Mouse (Mus musculus): ENCODE results near the gene Gm49366. TPM values are rescaled to one million over a fixed set of nuclear protein-coding genes. Genes with fewer than 3 reads are reported as not detected.
"Not testable (repeated sequence)": the region's sequence is repeated elsewhere in the genome, so short reads cannot be mapped to it uniquely, and the experiment has no call there.

Gene Gm49366
- not detected for total RNA-seq (2021)

GRCm38 (mm10) chr12:84038691-84039111, at the start of gene Gm49366:
Gene Gm49366 (plus strand): TSS chr12:84038935.
- intact Hi-C loops (cut with DNase I): not testable (repeated sequence)
- peak; percentile 37 to 40 for DNase-seq (ENCODE audit: low spot score in 2 of 2)

DNA sequence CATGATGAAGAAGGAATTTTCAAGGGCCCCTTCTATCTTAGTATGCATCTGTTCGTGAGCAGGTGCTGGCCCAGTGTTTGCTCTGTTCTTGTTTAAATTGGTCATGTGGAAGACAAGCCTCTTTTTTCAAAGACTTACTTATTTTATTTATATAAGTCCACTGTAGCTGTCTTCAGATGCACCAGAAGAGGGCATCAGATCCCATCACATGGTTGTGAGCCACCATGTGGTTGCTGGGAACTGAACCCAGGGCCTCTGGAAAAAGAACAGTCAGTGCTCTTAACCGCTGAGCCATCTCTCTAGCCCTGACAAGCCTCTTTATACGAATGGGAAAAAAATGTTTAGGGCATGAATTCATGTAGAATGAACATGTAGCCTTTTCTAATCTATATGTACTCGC, 49.4 kb upstream of the Gm49366 start:
- intact Hi-C loops (cut with DNase I): loop anchor here (5.0 kb wide), 1 partner anchor 43 kb away; no protein-coding TSS in a partner anchor
- DNase-seq (ENCODE audit: low spot score in 2 of 2): no peak

DNA sequence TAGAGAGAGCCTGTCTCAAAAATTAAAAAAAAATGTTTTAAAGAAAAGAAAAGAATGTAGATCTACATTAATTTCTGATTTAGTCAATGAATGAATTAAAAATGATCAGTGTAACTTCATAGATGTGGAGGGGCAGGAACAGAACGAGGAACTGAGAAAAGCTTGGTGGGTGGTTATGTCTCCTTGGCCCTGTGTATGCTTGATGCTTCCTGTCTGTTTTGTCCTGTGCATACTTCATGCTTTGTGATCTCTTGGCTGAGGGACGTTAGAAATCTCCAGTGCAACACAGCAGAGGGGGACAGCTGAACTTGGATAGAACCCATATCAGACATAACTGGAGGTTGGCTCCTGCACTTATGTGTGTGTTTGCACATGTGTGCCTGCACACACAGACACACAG, 41.5 kb upstream of the Gm49366 start:
- intact Hi-C loops (cut with DNase I): no loop called here
- no peak for DNase-seq (ENCODE audit: low spot score in 2 of 2)

DNA sequence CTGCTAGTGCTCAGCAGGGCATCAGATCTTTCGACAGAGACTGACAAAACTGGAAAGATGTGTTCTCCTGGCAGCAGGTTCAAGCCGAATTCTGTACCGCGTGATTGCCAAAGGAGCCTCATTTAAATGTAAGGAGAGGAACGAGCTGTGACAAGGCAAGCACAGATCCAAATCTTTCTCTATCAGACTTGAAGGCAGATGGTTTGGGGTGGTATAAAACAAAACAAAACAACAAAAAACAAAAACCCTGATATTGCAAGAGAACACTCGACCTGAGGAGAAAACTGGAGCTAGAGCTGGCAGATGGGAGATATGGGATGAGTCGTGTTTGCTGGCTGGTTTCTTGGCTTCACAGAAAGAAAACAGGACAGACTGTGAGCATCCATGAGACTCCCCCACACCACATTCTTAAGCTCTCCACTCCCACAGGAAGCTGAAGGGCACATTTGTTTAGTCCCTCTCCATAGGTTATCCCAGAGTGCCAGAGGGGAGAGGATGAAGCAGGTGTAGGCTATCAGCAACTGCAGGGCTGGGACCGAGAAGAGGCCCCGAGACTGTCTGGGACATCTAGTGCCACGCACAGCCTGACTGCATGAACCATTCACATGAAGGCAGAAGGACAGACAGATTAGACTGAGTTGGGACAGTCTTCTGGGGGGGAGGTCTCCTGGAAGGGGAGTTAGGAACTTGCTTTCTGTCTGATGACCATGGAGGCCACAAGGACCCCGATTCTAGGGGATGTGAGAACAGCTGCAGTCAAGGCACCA, 40.2 kb upstream of the Gm49366 start:
- intact Hi-C loops (cut with DNase I): no loop called here
- peak in 1 of 2 experiments; percentile 55 for DNase-seq (ENCODE audit: low spot score in 2 of 2)

GRCm38 (mm10) chr12:83999237-83999636, 39.5 kb upstream of the Gm49366 start:
- intact Hi-C loops (cut with DNase I): not testable (repeated sequence)

GRCm38 (mm10) chr12:84000418-84000817, 38.3 kb upstream of the Gm49366 start:
- intact Hi-C loops (cut with DNase I): no loop called here
- no peak for DNase-seq (ENCODE audit: low spot score in 2 of 2)

More at GRCm38 (mm10) chr12:83999237-83999636, 39.5 kb upstream of the Gm49366 start:
- not testable (repeated sequence) for DNase-seq (ENCODE audit: low spot score in 2 of 2)

- no peak for DNase-seq (ENCODE audit: low spot score in 2 of 2)
- intact Hi-C loops (cut with DNase I): no loop called here
Measured at GRCm38 (mm10) chr12:84003866-84004265, 34.9 kb upstream of the Gm49366 start.

DNA sequence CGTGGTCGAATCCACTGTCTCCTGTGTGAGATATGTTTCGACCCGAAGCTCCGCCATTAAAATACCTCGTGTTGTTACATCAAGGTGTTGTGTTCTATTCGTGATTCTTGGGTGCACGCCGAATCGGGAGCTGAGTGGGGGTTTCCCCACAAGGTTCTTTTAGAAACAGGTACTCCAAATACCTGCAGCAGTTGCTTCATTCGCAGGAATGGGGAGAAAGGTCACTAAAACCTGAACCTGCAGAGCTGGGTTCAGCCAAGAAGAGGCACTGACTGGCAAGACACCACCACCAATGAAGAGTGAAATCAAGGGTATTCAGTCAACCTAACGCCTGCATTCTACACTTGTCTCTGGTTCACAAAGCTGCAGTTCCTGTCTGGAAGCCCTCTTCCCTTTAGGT, 30.5 kb upstream of the Gm49366 start:
- intact Hi-C loops (cut with DNase I): no loop called here
- no peak for DNase-seq (ENCODE audit: low spot score in 2 of 2)

- no peak for DNase-seq (ENCODE audit: low spot score in 2 of 2)
- intact Hi-C loops (cut with DNase I): no loop called here
Measured at GRCm38 (mm10) chr12:84008729-84009128, 30.0 kb upstream of the Gm49366 start.

DNA sequence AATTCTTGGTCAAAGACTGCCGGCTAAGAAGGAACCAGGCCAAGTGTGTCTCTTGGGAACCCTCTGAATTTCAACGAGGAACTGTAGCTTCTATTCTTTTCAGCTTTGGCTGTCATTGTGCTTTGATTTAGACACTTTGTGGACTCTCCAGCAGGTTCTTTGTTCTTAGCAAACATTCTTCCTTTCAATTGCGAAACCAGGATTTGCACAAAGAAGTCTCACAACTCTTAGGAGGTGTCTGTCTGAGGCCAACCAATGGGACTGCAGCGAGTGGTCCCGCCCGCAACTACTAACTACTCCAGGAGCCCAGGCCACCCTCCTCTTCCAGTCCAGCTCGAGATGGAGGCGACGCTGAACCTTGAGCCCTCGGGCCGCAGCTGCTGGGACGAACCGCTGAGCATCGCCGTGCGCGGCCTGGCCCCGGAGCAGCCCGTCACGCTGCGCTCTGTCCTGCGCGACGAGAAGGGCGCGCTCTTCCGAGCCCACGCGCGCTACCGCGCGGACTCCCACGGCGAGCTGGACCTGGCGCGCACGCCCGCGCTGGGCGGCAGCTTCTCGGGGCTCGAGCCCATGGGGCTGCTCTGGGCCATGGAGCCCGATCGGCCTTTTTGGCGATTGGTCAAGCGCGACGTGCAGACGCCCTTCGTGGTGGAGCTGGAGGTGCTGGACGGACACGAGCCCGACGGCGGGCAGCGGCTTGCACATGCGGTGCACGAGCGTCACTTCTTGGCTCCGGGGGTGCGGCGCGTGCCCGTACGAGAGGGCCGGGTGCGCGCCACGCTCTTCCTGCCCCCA, 29.4 kb upstream of the Gm49366 start, which contains the start of gene Acot1:
Gene Acot1, plus strand, starts transcription at position 320 of the 795 bp plus-strand sequence.
- DNase-seq (ENCODE audit: low spot score in 2 of 2): peak; percentile 48 to 70
- intact Hi-C loops (cut with DNase I): not testable (repeated sequence)

DNA sequence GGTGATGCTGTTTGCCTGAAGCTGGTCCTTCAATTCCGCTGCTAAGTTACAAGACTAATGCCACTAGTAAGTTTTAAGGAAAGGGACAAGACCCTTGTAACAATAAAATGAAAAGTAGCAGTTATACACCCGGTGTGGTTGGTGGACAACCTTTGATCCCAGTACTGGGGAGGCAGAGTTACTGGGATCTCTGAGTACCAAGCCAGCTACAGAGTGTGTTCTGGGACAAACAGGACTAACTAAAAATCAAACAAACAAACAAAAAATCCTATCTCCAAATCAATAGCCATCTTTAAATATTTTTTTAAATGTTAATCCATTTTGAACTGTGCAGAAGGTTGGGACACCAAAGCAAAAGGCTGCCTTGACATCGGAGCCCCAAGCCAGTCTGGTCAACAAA, 28.5 kb upstream of the Gm49366 start:
- intact Hi-C loops (cut with DNase I): no loop called here
- DNase-seq (ENCODE audit: low spot score in 2 of 2): no peak

DNA sequence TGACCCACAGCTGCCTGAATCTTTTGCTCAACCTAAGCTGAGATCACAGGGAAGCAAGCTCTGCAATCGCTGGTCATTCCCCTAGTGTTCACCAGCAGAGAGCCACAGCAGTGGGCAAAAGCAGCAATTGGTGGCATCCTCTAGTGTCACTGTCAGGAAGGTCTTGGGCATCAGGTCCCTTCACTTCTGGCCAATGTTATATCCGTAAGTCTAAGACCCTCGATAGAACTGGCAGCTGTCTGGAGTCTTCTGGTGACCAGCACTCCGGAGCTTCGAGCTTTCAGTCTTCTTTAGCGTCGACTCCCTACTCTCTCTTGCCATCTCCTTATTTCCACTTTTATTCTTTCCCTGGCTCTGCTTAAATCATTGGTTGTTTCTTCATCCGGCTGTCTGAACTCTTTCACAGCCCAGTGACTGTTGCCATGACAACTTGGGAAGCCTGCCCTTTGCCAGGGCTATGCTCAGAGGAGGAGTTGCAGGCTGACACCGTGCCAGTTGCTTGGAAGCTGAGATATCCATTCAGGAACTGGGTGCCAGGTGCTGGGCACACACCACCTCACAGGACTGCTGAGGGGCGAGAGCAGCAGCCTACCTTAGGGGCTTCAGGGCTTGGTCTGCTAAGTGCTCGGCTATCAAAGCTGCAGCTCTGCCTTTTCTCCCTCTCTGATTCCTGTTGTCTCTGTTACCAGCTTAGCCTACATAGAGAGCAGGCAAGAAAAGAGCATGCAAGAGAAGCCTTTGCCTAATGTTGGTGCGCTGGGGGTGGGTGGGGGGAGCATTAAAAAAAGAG, 27.3 kb upstream of the Gm49366 start:
- peak; percentile 64 to 73 for DNase-seq (ENCODE audit: low spot score in 2 of 2)
- intact Hi-C loops (cut with DNase I): no loop called here

DNA sequence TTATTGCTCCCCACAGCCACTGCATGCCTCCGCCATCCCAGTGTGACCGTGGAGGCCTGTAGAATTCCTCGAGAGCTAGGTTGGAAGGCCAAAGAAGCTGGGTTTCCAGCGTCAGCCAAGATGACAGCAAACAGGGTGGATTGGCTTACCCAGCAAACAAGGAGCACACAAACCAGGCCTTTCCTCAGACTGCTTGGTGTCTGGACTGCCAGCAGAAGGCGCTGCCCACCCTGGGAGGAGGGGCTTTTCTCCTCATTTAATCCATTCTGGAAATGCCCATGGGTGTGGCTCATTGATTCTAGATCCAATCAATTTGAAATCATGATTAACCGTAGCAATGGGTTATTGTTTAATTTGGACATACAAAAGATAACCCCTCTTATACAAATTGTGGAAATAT, 25.6 kb upstream of the Gm49366 start:
- intact Hi-C loops (cut with DNase I): no loop called here
- DNase-seq (ENCODE audit: low spot score in 2 of 2): no peak

GRCm38 (mm10) chr12:84013701-84014100, 25.0 kb upstream of the Gm49366 start:
- intact Hi-C loops (cut with DNase I): no loop called here
- peak in 1 of 2 experiments; percentile 70 for DNase-seq (ENCODE audit: low spot score in 2 of 2)

- DNase-seq (ENCODE audit: low spot score in 2 of 2); intact Hi-C loops (cut with DNase I): not testable (repeated sequence)
Measured at GRCm38 (mm10) chr12:84020528-84020927, 18.2 kb upstream of the Gm49366 start.

- intact Hi-C loops (cut with DNase I); DNase-seq (ENCODE audit: low spot score in 2 of 2): not testable (repeated sequence)
Measured at GRCm38 (mm10) chr12:84022266-84022665, 16.5 kb upstream of the Gm49366 start.

- DNase-seq (ENCODE audit: low spot score in 2 of 2): no peak
- intact Hi-C loops (cut with DNase I): no loop called here
Measured at GRCm38 (mm10) chr12:84023052-84023745, 15.5 kb upstream of the Gm49366 start.

DNA sequence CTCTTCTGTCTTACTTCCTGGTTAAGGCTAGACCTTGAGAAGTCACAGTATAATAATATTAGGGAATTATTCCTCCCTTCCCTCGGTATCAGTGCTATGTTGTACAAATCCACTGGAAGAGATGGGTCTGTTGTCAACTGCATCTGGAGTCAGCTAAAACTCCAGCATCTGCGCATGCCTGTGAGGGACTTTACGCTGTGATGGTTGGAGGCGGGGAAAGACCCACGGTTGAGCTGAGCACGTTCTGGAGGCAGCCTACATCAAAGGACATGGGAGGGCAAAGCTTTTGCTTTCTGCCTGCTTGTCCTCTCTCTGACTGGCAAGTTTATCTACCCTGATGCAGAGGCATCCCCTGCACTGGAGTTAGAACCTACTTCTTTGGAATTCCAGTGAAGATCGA, 12.8 kb upstream of the Gm49366 start:
- intact Hi-C loops (cut with DNase I): no loop called here
- DNase-seq (ENCODE audit: low spot score in 2 of 2): no peak

- DNase-seq (ENCODE audit: low spot score in 2 of 2); intact Hi-C loops (cut with DNase I): not testable (repeated sequence)
Measured at GRCm38 (mm10) chr12:84028328-84028727, 10.4 kb upstream of the Gm49366 start.

All from left cerebral cortex, postnatal 25 days (tissue).